Mouse (Mus musculus) frontal cortex, postnatal 14 days (tissue): ENCODE measurements at regions not wholly inside any gene's neighbourhood (a gene's known extent, or its start where the extent isn't known, plus 50 kb on each side); places are given as distances from the start of the nearest gene placed in this dataset.

Experiments used
- DNase-seq, 2 experiments: peaks; one replicate each; pipeline ENCODE4 v3.0.0; 2022; ENCODE audit warnings: low spot score in 2 of 2

- no peak for DNase-seq
These were observed 233.5 kb downstream of the Irs2 start for GRCm38 (mm10) chr8:10774778-10775177.

- DNase-seq = no peak
These were observed 240.1 kb downstream of the Irs2 start for GRCm38 (mm10) chr8:10768181-10768580.

GRCm38 (mm10) chr8:10763907-10764306 lies 244.4 kb downstream of the Irs2 start:
- no peak for DNase-seq

- no peak for DNase-seq
These were observed 246.5 kb downstream of the Irs2 start for GRCm38 (mm10) chr8:10761694-10762305.

GRCm38 (mm10) chr8:10760851-10761693 lies 247.2 kb downstream of the Irs2 start:
- peak in 1 of 2 experiments; percentile 15 for DNase-seq

- no peak for DNase-seq
These were observed 248.0 kb downstream of the Irs2 start for GRCm38 (mm10) chr8:10760231-10760630.

GRCm38 (mm10) chr8:10758151-10758550 lies 250.1 kb downstream of the Irs2 start:
- DNase-seq = no peak

GRCm38 (mm10) chr8:10754986-10755308 lies 253.3 kb downstream of the Irs2 start:
- DNase-seq = no peak

GRCm38 (mm10) chr8:10754232-10754985 lies 253.8 kb downstream of the Irs2 start:
- DNase-seq = no peak

- no peak for DNase-seq
These were observed 255.2 kb downstream of the Irs2 start for GRCm38 (mm10) chr8:10753056-10753455.

GRCm38 (mm10) chr8:10747150-10747549 lies 261.1 kb downstream of the Irs2 start:
- DNase-seq = no peak

GRCm38 (mm10) chr8:10743241-10743640 lies 265.0 kb downstream of the Irs2 start:
- no peak for DNase-seq

GRCm38 (mm10) chr8:10740837-10741236 lies 267.4 kb downstream of the Irs2 start:
- no peak for DNase-seq

- no peak for DNase-seq
These were observed 269.7 kb downstream of the Irs2 start for GRCm38 (mm10) chr8:10738486-10739081.

- DNase-seq = no peak
These were observed 273.5 kb downstream of the Irs2 start for GRCm38 (mm10) chr8:10734746-10735145.

- DNase-seq = no peak
These were observed 284.9 kb downstream of the Irs2 start for GRCm38 (mm10) chr8:10723332-10723731.

- no peak for DNase-seq
These were observed 285.5 kb downstream of the Irs2 start for GRCm38 (mm10) chr8:10722742-10723141.

- DNase-seq = no peak
These were observed 285.9 kb downstream of the Irs2 start for GRCm38 (mm10) chr8:10722342-10722741.

- DNase-seq = no peak
These were observed 287.0 kb downstream of the Irs2 start for GRCm38 (mm10) chr8:10721146-10721862.

- no peak for DNase-seq
These were observed 287.9 kb downstream of the Irs2 start for GRCm38 (mm10) chr8:10720398-10720797.

GRCm38 (mm10) chr8:10719411-10719810 lies 288.8 kb downstream of the Irs2 start:
- DNase-seq = no peak

GRCm38 (mm10) chr8:10717297-10717696 lies 291.0 kb downstream of the Irs2 start:
- no peak for DNase-seq
